Mouse (Mus musculus) ES-Bruce4 (cell line): ENCODE data around the gene Spsb4.

Source experiments
- EP300 ChIP-seq: IDR thresholded peaks from 2 replicates; pipeline ENCODE4 v1.6.1; 2011; ENCODE audit warnings: low read depth, low read length; ENCODE audit not compliant: insufficient read depth
- POLR2A ChIP-seq: IDR thresholded peaks from one replicate; pipeline ENCODE4 v1.8.1; 2011; ENCODE audit warnings: low read length; ENCODE audit not compliant: insufficient read depth

GRCm38 (mm10) chr9:97046240-97046639 is 27.6 kb upstream of the Spsb4 start:
- no peak for TF ChIP-seq EP300
- TF ChIP-seq POLR2A: no peak
